Mouse (Mus musculus): ENCODE measurements around the gene Mrgpra1. TPM values are rescaled to one million over a fixed set of nuclear protein-coding genes. Genes with fewer than 3 reads are reported as not detected.

The Mrgpra1 gene
- polyA plus RNA-seq, 1 experiment from 2014 or later, result not detected

Other genes starting within 250 kb of the Mrgpra1 start
- gene Ptpn5, start 220.6 kb downstream of the Mrgpra1 start, polyA plus RNA-seq (2016; fragmentation: Nextera tagmentation; extraction: Ambion mirVana), result 46.4 and 51.5 TPM in 2 replicates
- not detected in 2 replicates for gene Mrgpra6, start 149.3 kb downstream of the Mrgpra1 start, polyA plus RNA-seq (2016; fragmentation: Nextera tagmentation; extraction: Ambion mirVana)
- gene Mrgpra9, start 101.4 kb downstream of the Mrgpra1 start, polyA plus RNA-seq (2016; fragmentation: Nextera tagmentation; extraction: Ambion mirVana), result not detected in 2 replicates
- gene Mrgpra2a, start 97.9 kb upstream of the Mrgpra1 start, polyA plus RNA-seq (2016; fragmentation: Nextera tagmentation; extraction: Ambion mirVana), result not detected in 2 replicates
- not detected in 2 replicates for gene Mrgpra2b, start 174.6 kb upstream of the Mrgpra1 start, polyA plus RNA-seq (2016; fragmentation: Nextera tagmentation; extraction: Ambion mirVana)
- not detected in 2 replicates for gene Mrgpra3, start 247.1 kb upstream of the Mrgpra1 start, polyA plus RNA-seq (2016; fragmentation: Nextera tagmentation; extraction: Ambion mirVana)

All from midbrain, embryonic 12.5 days (tissue).